Mouse (Mus musculus): ENCODE measurements at regions not wholly inside any gene's neighbourhood (a gene's known extent, or its start where the extent isn't known, plus 50 kb on each side); places are given as distances from the start of the nearest gene placed in this dataset.
A peak's percentile ranks its signal among the peaks of the same experiment; 100 is the strongest.

- Histone ChIP-seq H3K27me3 (ENCODE audit: control insufficient read depth, insufficient read depth, low read depth, low read length) (no peaks in the 10 kb centered on the region), H3K36me3 (ENCODE audit: control insufficient read depth, insufficient read depth, low read length) (no peaks in the 10 kb centered on the region), H3K9ac (ENCODE audit: low read length) (no peak overlapping the region), H3K4me2 (ENCODE audit: low read depth, low read length) (no peak overlapping the region), H3K4me1 (replicated peaks; ENCODE audit: control insufficient read depth, insufficient read depth, low read length) (peaks cover 13% of the 10 kb centered on the region; the same call in 1 of the 2 replicates), H3K9me3 (ENCODE audit: control insufficient read depth, low read length) (no peaks in the 10 kb centered on the region), H3K4me3 (ENCODE audit: low read length) (no peak overlapping the region), H3K27ac (ENCODE audit: low read length) (0 out of 2 replicates have a peak overlapping the region, but pooled peaks have one; percentile 15)
- 47% methylated on average over 4 of the region's 4 CpGs for WGBS
- peak; percentile 93 for ATAC-seq (ENCODE audit: low read depth)
These were observed 87.6 kb upstream of the Mrps6 start for GRCm38 (mm10) chr16:91970461-91970860.

- no peaks in the 10 kb centered on the region for H3K36me3 ChIP-seq (ENCODE audit: control insufficient read depth, insufficient read depth, low read length)
- no peaks in the 10 kb centered on the region for H3K9me3 ChIP-seq (ENCODE audit: control insufficient read depth, low read length)
- H3K4me1 ChIP-seq (replicated peaks; ENCODE audit: control insufficient read depth, insufficient read depth, low read length): peaks cover 13% of the 10 kb centered on the region; the same call in 1 of the 2 replicates
- WGBS: 80% methylated on average over 9 of the region's 9 CpGs
- ATAC-seq (ENCODE audit: low read depth): no peak
- no peak overlapping the region for H3K4me3 ChIP-seq (ENCODE audit: low read length)
- no peaks in the 10 kb centered on the region for H3K27me3 ChIP-seq (ENCODE audit: control insufficient read depth, insufficient read depth, low read depth, low read length)
- H3K4me2 ChIP-seq (ENCODE audit: low read depth, low read length): no peak overlapping the region
- H3K9ac ChIP-seq (ENCODE audit: low read length): no peak overlapping the region
- H3K27ac ChIP-seq (ENCODE audit: low read length): no peak overlapping the region
These were observed 84.9 kb upstream of the Mrps6 start for GRCm38 (mm10) chr16:91973183-91973582.

GRCm38 (mm10) chr16:91976194-91976805 is 81.8 kb upstream of the Mrps6 start:
- Histone ChIP-seq H3K4me1 (replicated peaks; ENCODE audit: control insufficient read depth, insufficient read depth, low read length) (no peaks in the 10 kb centered on the region), H3K9ac (ENCODE audit: low read length) (no peak overlapping the region), H3K27ac (ENCODE audit: low read length) (no peak overlapping the region), H3K4me3 (ENCODE audit: low read length) (no peak overlapping the region), H3K4me2 (ENCODE audit: low read depth, low read length) (no peak overlapping the region), H3K36me3 (ENCODE audit: control insufficient read depth, insufficient read depth, low read length) (no peaks in the 10 kb centered on the region), H3K27me3 (ENCODE audit: control insufficient read depth, insufficient read depth, low read depth, low read length) (no peaks in the 10 kb centered on the region), H3K9me3 (ENCODE audit: control insufficient read depth, low read length) (no peaks in the 10 kb centered on the region)
- no peak for ATAC-seq (ENCODE audit: low read depth)
- 45% methylated on average over 8 of the region's 8 CpGs for WGBS

GRCm38 (mm10) chr16:91978423-91978822 is 79.6 kb upstream of the Mrps6 start:
- H3K4me2 ChIP-seq (ENCODE audit: low read depth, low read length): no peak overlapping the region
- H3K4me3 ChIP-seq (ENCODE audit: low read length): no peak overlapping the region
- H3K36me3 ChIP-seq (ENCODE audit: control insufficient read depth, insufficient read depth, low read length): no peaks in the 10 kb centered on the region
- ATAC-seq (ENCODE audit: low read depth): no peak
- no peaks in the 10 kb centered on the region for H3K4me1 ChIP-seq (replicated peaks; ENCODE audit: control insufficient read depth, insufficient read depth, low read length)
- no peaks in the 10 kb centered on the region for H3K27me3 ChIP-seq (ENCODE audit: control insufficient read depth, insufficient read depth, low read depth, low read length)
- H3K27ac ChIP-seq (ENCODE audit: low read length): no peak overlapping the region
- no peak overlapping the region for H3K9ac ChIP-seq (ENCODE audit: low read length)
- 33% methylated on average over 4 of the region's 4 CpGs for WGBS
- H3K9me3 ChIP-seq (ENCODE audit: control insufficient read depth, low read length): no peaks in the 10 kb centered on the region

GRCm38 (mm10) chr16:91978846-91979245 is 79.2 kb upstream of the Mrps6 start:
- Histone ChIP-seq H3K4me2 (ENCODE audit: low read depth, low read length) (no peak overlapping the region), H3K9me3 (ENCODE audit: control insufficient read depth, low read length) (no peaks in the 10 kb centered on the region), H3K9ac (ENCODE audit: low read length) (no peak overlapping the region), H3K36me3 (ENCODE audit: control insufficient read depth, insufficient read depth, low read length) (no peaks in the 10 kb centered on the region), H3K4me3 (ENCODE audit: low read length) (no peak overlapping the region), H3K27me3 (ENCODE audit: control insufficient read depth, insufficient read depth, low read depth, low read length) (no peaks in the 10 kb centered on the region), H3K4me1 (replicated peaks; ENCODE audit: control insufficient read depth, insufficient read depth, low read length) (no peaks in the 10 kb centered on the region), H3K27ac (ENCODE audit: low read length) (no peak overlapping the region)
- WGBS: 38% methylated on average over 5 of the region's 5 CpGs
- ATAC-seq (ENCODE audit: low read depth): 0 out of 2 replicates have a peak, but pooled peaks have one; percentile 31

DNA sequence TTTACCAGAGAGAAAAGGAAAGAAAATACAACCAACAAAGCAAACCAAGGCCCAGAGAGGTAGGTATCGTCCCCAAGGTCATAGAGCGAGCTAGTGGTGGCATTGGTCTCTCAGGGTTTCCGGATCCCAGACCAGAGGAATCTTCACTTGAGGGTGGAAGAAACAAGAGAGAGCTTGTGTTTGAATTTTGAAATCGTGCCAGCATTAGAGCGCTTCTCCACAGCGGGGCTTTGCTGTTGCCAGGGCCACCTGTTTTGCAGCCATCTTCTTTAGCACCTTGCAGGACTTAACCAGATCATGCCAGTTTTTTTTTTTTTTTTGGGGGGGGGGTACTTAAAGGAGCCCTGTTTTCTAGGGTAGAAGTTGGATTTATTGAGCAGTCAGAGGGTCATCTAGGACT is 77.6 kb upstream of the Mrps6 start:
- Histone ChIP-seq H3K4me1 (replicated peaks; ENCODE audit: control insufficient read depth, insufficient read depth, low read length) (no peaks in the 10 kb centered on the region), H3K9me3 (ENCODE audit: control insufficient read depth, low read length) (no peaks in the 10 kb centered on the region), H3K27me3 (ENCODE audit: control insufficient read depth, insufficient read depth, low read depth, low read length) (no peaks in the 10 kb centered on the region), H3K36me3 (ENCODE audit: control insufficient read depth, insufficient read depth, low read length) (no peaks in the 10 kb centered on the region), H3K4me3 (ENCODE audit: low read length) (no peak overlapping the region), H3K27ac (ENCODE audit: low read length) (no peak overlapping the region), H3K4me2 (ENCODE audit: low read depth, low read length) (no peak overlapping the region), H3K9ac (ENCODE audit: low read length) (no peak overlapping the region)
- 64% methylated on average over 6 of the region's 6 CpGs for WGBS
- ATAC-seq (ENCODE audit: low read depth): no peak

GRCm38 (mm10) chr16:91985211-91985610 is 72.9 kb upstream of the Mrps6 start:
- H3K4me3 ChIP-seq (ENCODE audit: low read length): no peak overlapping the region
- H3K4me2 ChIP-seq (ENCODE audit: low read depth, low read length): no peak overlapping the region
- no peaks in the 10 kb centered on the region for H3K27me3 ChIP-seq (ENCODE audit: control insufficient read depth, insufficient read depth, low read depth, low read length)
- H3K9ac ChIP-seq (ENCODE audit: low read length): no peak overlapping the region
- ATAC-seq (ENCODE audit: low read depth): no peak
- 84% methylated on average over 12 of the region's 12 CpGs for WGBS
- H3K9me3 ChIP-seq (ENCODE audit: control insufficient read depth, low read length): no peaks in the 10 kb centered on the region
- H3K4me1 ChIP-seq (replicated peaks; ENCODE audit: control insufficient read depth, insufficient read depth, low read length): no peaks in the 10 kb centered on the region
- H3K27ac ChIP-seq (ENCODE audit: low read length): no peak overlapping the region
- H3K36me3 ChIP-seq (ENCODE audit: control insufficient read depth, insufficient read depth, low read length): no peaks in the 10 kb centered on the region

DNA sequence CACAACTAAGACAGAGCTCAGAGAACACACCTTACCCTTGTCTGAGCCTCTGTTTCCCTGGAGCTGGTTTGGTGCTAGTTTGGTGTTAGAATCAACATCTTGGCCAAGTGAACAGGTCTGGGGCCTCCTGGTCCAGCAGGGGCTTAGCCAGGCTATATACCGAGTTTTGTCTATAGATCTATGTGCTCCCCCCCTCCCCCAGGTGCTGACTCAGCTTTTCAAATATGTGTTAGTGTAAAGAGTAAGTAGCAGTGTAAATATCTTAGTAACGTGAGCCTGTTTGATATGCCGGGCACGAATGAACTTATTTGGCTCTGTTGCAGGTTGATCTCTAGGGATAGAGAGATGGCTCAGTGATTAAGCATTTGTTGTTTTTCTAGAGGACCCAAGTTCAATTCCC is 68.7 kb upstream of the Mrps6 start:
- Histone ChIP-seq H3K36me3 (ENCODE audit: control insufficient read depth, insufficient read depth, low read length) (no peaks in the 10 kb centered on the region), H3K4me2 (ENCODE audit: low read depth, low read length) (no peak overlapping the region), H3K27me3 (ENCODE audit: control insufficient read depth, insufficient read depth, low read depth, low read length) (no peaks in the 10 kb centered on the region), H3K27ac (ENCODE audit: low read length) (no peak overlapping the region), H3K9ac (ENCODE audit: low read length) (no peak overlapping the region), H3K9me3 (ENCODE audit: control insufficient read depth, low read length) (no peaks in the 10 kb centered on the region), H3K4me1 (replicated peaks; ENCODE audit: control insufficient read depth, insufficient read depth, low read length) (no peaks in the 10 kb centered on the region), H3K4me3 (ENCODE audit: low read length) (no peak overlapping the region)
- no peak for ATAC-seq (ENCODE audit: low read depth)
- WGBS: 50% methylated on average over 4 of the region's 4 CpGs

DNA sequence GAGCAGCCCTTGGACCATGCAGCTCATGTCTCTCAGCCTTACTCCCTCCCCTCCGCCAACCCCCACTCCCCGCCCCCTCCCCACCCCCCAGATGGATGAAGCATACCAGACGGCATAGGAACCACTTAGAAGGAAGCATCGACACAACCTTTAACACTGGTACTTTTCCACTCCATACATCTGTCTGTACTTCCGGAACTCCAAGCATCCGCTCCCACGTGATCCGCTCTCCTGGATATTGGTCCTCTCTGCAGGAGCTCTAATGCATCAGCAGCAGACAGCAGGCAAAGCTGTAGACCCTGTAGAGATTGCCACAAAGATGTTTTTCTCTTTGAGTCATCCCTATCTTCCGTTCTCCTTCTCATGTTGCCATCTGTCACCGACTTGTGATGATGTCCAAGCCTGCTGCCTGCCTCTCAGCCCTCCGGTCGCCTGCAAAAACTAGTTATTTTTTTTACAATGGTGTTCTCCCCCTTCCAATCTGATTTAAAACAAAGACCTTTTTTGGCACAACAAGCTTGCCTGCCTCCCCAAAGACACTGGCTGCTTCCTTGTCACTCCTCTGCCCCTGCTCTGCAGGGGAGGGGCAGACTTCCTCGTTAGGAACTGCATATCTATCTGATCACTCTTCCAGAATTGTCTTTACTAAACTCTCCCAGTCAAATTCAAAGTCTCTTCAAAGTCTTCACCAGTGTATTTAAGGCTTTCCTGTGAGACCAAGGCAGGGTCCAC is 62.4 kb upstream of the Mrps6 start:
- H3K27me3 ChIP-seq (ENCODE audit: control insufficient read depth, insufficient read depth, low read depth, low read length): no peaks in the 10 kb centered on the region
- H3K4me3 ChIP-seq (ENCODE audit: low read length): 0 out of 2 replicates have a peak overlapping the region, but pooled peaks have one; percentile 0

More for the DNA sequence above, 62.4 kb upstream of the Mrps6 start:
- H3K36me3 ChIP-seq (ENCODE audit: control insufficient read depth, insufficient read depth, low read length): no peaks in the 10 kb centered on the region
- peak overlapping the region; percentile 1; the same call in 1 of the 2 replicates for H3K27ac ChIP-seq (ENCODE audit: low read length)
- peak overlapping the region; percentile 44 for H3K4me2 ChIP-seq (ENCODE audit: low read depth, low read length)
- no peak overlapping the region for H3K9ac ChIP-seq (ENCODE audit: low read length)
- H3K9me3 ChIP-seq (ENCODE audit: control insufficient read depth, low read length): no peaks in the 10 kb centered on the region
- no peaks in the 10 kb centered on the region for H3K4me1 ChIP-seq (replicated peaks; ENCODE audit: control insufficient read depth, insufficient read depth, low read length)
- ATAC-seq (ENCODE audit: low read depth): peak; percentile 87
- 9% methylated on average over 13 of the region's 13 CpGs for WGBS

Measured in lung, embryonic 16.5 days (tissue).